Mouse (Mus musculus): Measurements from ENCODE around the gene Cog2. TPM values are rescaled to one million over a fixed set of nuclear protein-coding genes. Genes with fewer than 3 reads are reported as not detected.

Cog2 gene
- polyA plus RNA-seq, 1 experiment from 2014 or later, result 42.6 TPM

DNA sequence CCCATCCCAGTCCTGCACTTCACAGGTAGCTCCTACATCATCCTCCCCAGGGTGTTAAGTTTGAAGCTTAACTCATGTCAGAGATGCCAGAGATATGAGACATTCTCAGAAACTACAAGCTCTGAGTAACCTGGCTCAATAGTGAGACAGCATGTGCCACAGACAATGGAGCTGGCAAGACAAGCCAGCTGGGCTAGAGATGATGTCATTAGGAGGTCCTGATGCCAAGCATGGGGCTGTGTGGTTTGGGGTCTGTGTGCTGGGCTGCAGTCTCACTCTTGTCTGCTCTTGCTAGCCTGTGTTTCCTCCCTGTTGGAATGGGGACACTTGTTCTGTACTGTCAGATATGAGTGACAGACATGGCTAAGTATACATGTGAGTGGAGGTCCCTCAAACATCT lies 14.9 kb upstream of the Cog2 start:
- Histone ChIP-seq H3K9me3 (ENCODE audit: control insufficient read depth, low read length) (no peaks in the 10 kb centered on the region), H3K27ac (ENCODE audit: low read depth, low read length) (no peak overlapping the region), H3K9ac (ENCODE audit: low read length) (no peak overlapping the region), H3K4me3 (ENCODE audit: low read depth, low read length) (no peak overlapping the region), H3K4me2 (ENCODE audit: low read depth) (no peak overlapping the region), H3K36me3 (ENCODE audit: control insufficient read depth, insufficient read depth, low read length) (no peaks in the 10 kb centered on the region), H3K4me1 (ENCODE audit: control insufficient read depth, insufficient read depth, low read length) (no peaks in the 10 kb centered on the region), H3K27me3 (ENCODE audit: control insufficient read depth, insufficient read depth, low read length) (no peaks in the 10 kb centered on the region)
- ATAC-seq (ENCODE audit: insufficient read depth, low FRiP score, low TSS enrichment), result no peak
- DNase-seq (ENCODE audit: low spot score), result no peak

DNA sequence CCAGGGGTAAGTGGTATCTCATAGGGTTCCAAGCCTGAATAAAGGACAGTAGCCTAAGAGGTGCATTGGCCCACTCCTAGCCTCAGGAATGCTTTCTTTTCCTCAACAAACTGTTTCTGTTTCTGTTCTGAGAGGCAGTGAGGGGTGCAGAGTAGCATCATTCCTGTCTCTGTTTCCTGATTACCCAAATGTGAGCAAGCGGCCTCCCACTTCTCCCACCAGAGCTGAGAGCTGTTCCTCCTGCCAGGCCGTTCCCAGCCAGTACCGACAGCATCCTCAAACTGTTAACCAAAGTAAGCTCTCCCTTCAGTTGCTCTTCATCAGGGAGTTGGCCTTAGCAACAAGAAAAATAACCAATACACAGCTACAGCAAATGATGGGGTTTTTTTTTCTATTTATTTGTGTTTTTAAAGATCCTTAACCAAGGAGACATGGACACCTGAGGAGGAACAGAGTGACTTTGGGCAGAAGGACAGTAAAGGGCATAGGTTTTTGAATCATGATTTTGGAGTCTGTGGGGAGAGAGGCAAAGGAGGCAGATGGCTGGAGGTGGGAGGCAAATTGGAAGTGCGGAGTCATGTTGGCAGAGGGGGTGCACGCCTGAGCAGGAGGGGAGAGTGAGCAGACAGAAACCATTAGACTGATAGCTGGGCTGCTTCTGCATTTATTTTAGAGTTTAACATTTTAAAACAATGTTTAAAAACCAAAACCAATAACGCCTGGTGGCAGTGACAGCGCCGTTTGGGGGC lies 12.8 kb upstream of the Cog2 start:
- no peaks in the 10 kb centered on the region for H3K36me3 ChIP-seq (ENCODE audit: control insufficient read depth, insufficient read depth, low read length)
- ATAC-seq (ENCODE audit: insufficient read depth, low FRiP score, low TSS enrichment) (no peak), DNase-seq (ENCODE audit: low spot score) (no peak)
- H3K4me1 ChIP-seq (ENCODE audit: control insufficient read depth, insufficient read depth, low read length), result no peaks in the 10 kb centered on the region
- H3K27ac ChIP-seq (ENCODE audit: low read depth, low read length), result no peak overlapping the region
- no peak overlapping the region for H3K9ac ChIP-seq (ENCODE audit: low read length)
- WGBS, result 76% methylated on average over 8 of the region's 8 CpGs
- no peak overlapping the region for H3K4me2 ChIP-seq (ENCODE audit: low read depth)
- H3K27me3 ChIP-seq (ENCODE audit: control insufficient read depth, insufficient read depth, low read length), result no peaks in the 10 kb centered on the region
- no peaks in the 10 kb centered on the region for H3K9me3 ChIP-seq (ENCODE audit: control insufficient read depth, low read length)
- H3K4me3 ChIP-seq (ENCODE audit: low read depth, low read length), result no peak overlapping the region

DNA sequence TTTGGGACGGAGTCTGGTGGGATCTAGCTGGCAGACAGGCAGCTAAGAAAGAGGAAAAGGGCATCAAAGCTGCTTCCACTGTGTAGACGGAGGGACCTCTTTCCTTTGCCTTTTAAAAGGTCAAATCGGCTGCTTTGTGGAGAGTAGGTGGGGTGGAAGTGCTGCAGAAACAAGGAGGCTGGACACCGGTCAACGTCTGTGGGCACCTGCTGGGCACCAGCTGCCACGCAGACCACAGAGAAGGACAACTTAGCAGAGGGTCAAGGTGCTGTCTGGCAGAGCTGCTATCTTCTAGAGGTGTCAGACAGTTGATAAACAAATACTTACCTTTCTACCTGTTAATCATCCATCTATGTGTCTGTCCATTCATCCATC lies 12.3 kb upstream of the Cog2 start:
- no peak for ATAC-seq (ENCODE audit: insufficient read depth, low FRiP score, low TSS enrichment)
- Histone ChIP-seq H3K9me3 (ENCODE audit: control insufficient read depth, low read length) (no peaks in the 10 kb centered on the region), H3K27ac (ENCODE audit: low read depth, low read length) (no peak overlapping the region), H3K27me3 (ENCODE audit: control insufficient read depth, insufficient read depth, low read length) (no peaks in the 10 kb centered on the region), H3K4me2 (ENCODE audit: low read depth) (no peak overlapping the region), H3K4me1 (ENCODE audit: control insufficient read depth, insufficient read depth, low read length) (no peaks in the 10 kb centered on the region), H3K4me3 (ENCODE audit: low read depth, low read length) (no peak overlapping the region), H3K9ac (ENCODE audit: low read length) (no peak overlapping the region), H3K36me3 (ENCODE audit: control insufficient read depth, insufficient read depth, low read length) (no peaks in the 10 kb centered on the region)
- DNase-seq (ENCODE audit: low spot score), result no peak
- 69% methylated on average over 6 of the region's 6 CpGs for WGBS

DNA sequence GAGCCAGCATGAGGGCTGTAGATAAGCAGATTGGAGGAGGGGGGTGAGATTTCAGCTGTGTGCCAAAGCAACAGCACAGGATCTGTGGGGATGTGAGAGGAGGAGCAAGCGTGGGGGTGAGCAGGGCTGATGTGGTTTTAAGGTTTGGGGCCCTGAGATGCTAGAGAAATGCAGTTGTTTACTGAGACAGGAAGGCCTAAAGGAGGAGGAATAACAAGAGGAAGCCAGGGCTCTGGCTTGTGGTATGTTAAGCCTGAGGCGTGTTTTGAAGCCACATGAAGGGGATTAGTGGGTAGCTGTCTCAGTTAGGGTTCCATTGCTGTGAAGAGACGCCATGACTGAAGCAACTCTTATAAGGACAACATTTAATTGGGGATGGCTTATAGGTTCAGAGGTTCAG lies 11.4 kb upstream of the Cog2 start:
- 82% methylated on average over 3 of the region's 3 CpGs for WGBS
- no peak for ATAC-seq (ENCODE audit: insufficient read depth, low FRiP score, low TSS enrichment)
- DNase-seq (ENCODE audit: low spot score), result no peak

DNA sequence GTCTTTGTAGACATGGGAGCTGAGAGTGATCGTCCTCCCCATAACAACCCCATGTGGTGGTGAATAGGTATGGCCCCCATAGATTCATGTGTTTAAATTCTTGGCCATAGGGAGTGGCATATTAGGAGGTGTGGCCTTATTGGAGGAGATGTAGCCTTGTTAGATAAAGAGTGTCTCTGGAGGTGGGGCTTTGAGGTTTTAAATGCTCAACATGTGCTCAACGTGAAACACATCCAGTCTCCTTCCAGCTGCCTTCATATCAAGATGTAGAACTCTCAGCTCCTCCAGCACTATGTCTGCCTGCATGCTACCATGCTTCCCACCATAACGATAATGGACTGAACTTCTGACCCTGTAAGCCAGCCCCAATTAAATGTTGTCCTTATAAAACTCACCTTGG lies 4.5 kb upstream of the Cog2 start:
- 79% methylated on average over 3 of the region's 3 CpGs for WGBS
- Histone ChIP-seq H3K4me3 (ENCODE audit: low read depth, low read length) (no peak overlapping the region), H3K9me3 (ENCODE audit: control insufficient read depth, low read length) (no peaks in the 10 kb centered on the region), H3K36me3 (ENCODE audit: control insufficient read depth, insufficient read depth, low read length) (no peaks in the 10 kb centered on the region), H3K9ac (ENCODE audit: low read length) (no peak overlapping the region), H3K27ac (ENCODE audit: low read depth, low read length) (no peak overlapping the region), H3K4me2 (ENCODE audit: low read depth) (no peak overlapping the region), H3K27me3 (ENCODE audit: control insufficient read depth, insufficient read depth, low read length) (no peaks in the 10 kb centered on the region), H3K4me1 (ENCODE audit: control insufficient read depth, insufficient read depth, low read length) (no peaks in the 10 kb centered on the region)
- DNase-seq (ENCODE audit: low spot score) (no peak), ATAC-seq (ENCODE audit: insufficient read depth, low FRiP score, low TSS enrichment) (no peak)

More for the DNA sequence above, 11.4 kb upstream of the Cog2 start:
- Histone ChIP-seq H3K9me3 (ENCODE audit: control insufficient read depth, low read length) (no peaks in the 10 kb centered on the region), H3K4me2 (ENCODE audit: low read depth) (no peak overlapping the region), H3K9ac (ENCODE audit: low read length) (no peak overlapping the region), H3K27ac (ENCODE audit: low read depth, low read length) (no peak overlapping the region), H3K27me3 (ENCODE audit: control insufficient read depth, insufficient read depth, low read length) (no peaks in the 10 kb centered on the region), H3K36me3 (ENCODE audit: control insufficient read depth, insufficient read depth, low read length) (no peaks in the 10 kb centered on the region), H3K4me1 (ENCODE audit: control insufficient read depth, insufficient read depth, low read length) (no peaks in the 10 kb centered on the region), H3K4me3 (ENCODE audit: low read depth, low read length) (no peak overlapping the region)

DNA sequence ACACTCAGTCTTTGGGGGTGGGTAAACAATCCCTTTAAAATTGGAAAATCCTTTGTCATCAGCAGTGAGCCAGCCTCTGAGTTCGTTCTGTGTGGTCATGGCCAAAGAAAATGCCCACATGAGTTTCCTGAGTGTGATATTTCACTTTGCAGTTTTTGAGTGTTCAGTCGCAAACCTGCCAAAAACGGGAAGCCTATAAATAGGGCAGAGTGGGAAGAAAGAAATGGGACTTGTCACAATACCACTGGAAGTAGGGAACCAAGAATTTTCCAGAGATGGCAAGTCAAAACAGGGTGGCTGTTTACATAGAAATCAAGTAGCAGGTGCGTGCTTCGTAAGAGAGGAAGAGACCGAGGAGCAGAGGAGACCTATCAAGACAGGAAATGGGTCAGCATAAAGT lies 4.0 kb upstream of the Cog2 start:
- no peak overlapping the region for H3K4me2 ChIP-seq (ENCODE audit: low read depth)
- no peaks in the 10 kb centered on the region for H3K27me3 ChIP-seq (ENCODE audit: control insufficient read depth, insufficient read depth, low read length)
- WGBS, result 75% methylated on average over 6 of the region's 6 CpGs
- H3K9me3 ChIP-seq (ENCODE audit: control insufficient read depth, low read length), result no peaks in the 10 kb centered on the region
- DNase-seq (ENCODE audit: low spot score), result no peak
- ATAC-seq (ENCODE audit: insufficient read depth, low FRiP score, low TSS enrichment), result no peak
- peaks cover 4% of the 10 kb centered on the region for H3K4me1 ChIP-seq (ENCODE audit: control insufficient read depth, insufficient read depth, low read length)
- H3K9ac ChIP-seq (ENCODE audit: low read length), result no peak overlapping the region
- no peak overlapping the region for H3K27ac ChIP-seq (ENCODE audit: low read depth, low read length)
- no peak overlapping the region for H3K4me3 ChIP-seq (ENCODE audit: low read depth, low read length)
- H3K36me3 ChIP-seq (ENCODE audit: control insufficient read depth, insufficient read depth, low read length), result no peaks in the 10 kb centered on the region

DNA sequence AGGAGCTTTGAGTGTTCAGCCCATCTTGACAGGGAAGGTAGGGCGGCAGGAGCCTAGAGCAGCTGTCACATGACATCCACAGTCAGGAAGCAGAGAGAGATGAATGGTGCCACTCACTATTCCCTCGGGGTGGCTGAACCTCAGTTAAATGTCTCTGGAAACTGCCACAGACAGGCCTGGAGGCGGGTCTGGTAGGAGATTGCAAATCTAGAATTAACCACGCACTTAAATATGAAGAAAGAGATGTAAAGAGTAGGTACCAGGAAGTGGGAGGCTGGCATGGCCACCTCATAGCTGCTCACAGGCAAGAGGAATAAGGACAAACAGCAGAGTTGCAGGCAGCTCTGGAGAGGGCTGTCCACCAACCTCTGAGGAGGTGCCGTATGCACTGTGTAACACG lies 3.4 kb upstream of the Cog2 start:
- Histone ChIP-seq H3K27ac (ENCODE audit: low read depth, low read length) (no peak overlapping the region), H3K27me3 (ENCODE audit: control insufficient read depth, insufficient read depth, low read length) (no peaks in the 10 kb centered on the region), H3K9me3 (ENCODE audit: control insufficient read depth, low read length) (no peaks in the 10 kb centered on the region), H3K4me3 (ENCODE audit: low read depth, low read length) (no peak overlapping the region), H3K36me3 (ENCODE audit: control insufficient read depth, insufficient read depth, low read length) (no peaks in the 10 kb centered on the region), H3K4me2 (ENCODE audit: low read depth) (no peak overlapping the region), H3K4me1 (ENCODE audit: control insufficient read depth, insufficient read depth, low read length) (peaks cover 7% of the 10 kb centered on the region), H3K9ac (ENCODE audit: low read length) (no peak overlapping the region)
- no peak for ATAC-seq (ENCODE audit: insufficient read depth, low FRiP score, low TSS enrichment)
- DNase-seq (ENCODE audit: low spot score), result no peak
- 74% methylated on average over 6 of the region's 6 CpGs for WGBS

DNA sequence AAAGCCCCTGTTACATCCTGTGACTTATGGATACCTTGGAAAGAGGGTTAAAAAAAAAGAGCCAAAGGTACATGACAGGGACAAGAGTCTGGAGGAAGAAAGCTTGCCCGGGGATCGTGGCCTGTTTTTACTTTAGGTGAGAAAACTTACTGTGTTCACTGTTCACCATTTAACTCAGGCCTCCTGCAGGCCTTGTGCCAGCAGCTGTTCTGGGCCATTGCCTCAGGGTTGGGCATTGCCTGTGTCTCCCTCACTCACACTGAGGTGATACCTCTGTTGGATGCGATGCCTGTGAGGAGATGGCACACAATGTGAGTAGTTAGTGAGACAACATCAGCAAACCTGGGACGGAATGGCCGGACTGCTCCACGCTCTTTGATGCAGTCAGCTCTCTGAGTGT lies 1.4 kb downstream of the Cog2 start:
- H3K9me3 ChIP-seq (ENCODE audit: control insufficient read depth, low read length), result no peaks in the 10 kb centered on the region
- H3K4me1 ChIP-seq (ENCODE audit: control insufficient read depth, insufficient read depth, low read length), result peaks cover 7% of the 10 kb centered on the region
- H3K36me3 ChIP-seq (ENCODE audit: control insufficient read depth, insufficient read depth, low read length), result peaks cover 2% of the 10 kb centered on the region; the same call in 1 of the 2 replicates
- DNase-seq (ENCODE audit: low spot score), result no peak
- no peak overlapping the region for H3K4me2 ChIP-seq (ENCODE audit: low read depth)
- ATAC-seq (ENCODE audit: insufficient read depth, low FRiP score, low TSS enrichment), result no peak
- H3K4me3 ChIP-seq (ENCODE audit: low read depth, low read length), result peak overlapping the region; percentile 81
- no peak overlapping the region for H3K27ac ChIP-seq (ENCODE audit: low read depth, low read length)
- WGBS, result 90% methylated on average over 6 of the region's 6 CpGs
- H3K9ac ChIP-seq (ENCODE audit: low read length), result no peak overlapping the region; the same call in 1 of the 2 replicates
- no peaks in the 10 kb centered on the region for H3K27me3 ChIP-seq (ENCODE audit: control insufficient read depth, insufficient read depth, low read length)

DNA sequence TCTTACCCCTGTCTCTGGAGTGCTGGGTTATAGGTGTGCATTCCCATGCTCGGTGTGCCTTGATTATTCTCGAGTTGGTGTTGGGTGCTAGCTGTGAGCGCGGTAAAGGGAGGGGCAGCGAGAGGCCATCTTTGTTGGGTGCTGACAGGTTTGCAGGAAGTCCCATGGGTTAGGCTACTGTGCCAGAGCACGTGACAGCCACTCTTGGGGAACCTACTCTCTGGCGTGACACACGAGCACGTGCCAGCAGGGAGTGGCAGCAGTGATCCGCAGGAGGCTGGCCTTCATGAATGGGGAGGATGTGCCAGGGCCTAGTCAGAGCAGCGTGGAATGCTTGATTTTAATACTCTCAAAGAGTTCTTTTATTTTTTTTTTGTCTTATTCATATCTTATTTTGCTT lies 5.7 kb downstream of the Cog2 start:
- no peaks in the 10 kb centered on the region for H3K27me3 ChIP-seq (ENCODE audit: control insufficient read depth, insufficient read depth, low read length)
- DNase-seq (ENCODE audit: low spot score), result no peak
- H3K4me2 ChIP-seq (ENCODE audit: low read depth), result no peak overlapping the region
- no peak overlapping the region for H3K9ac ChIP-seq (ENCODE audit: low read length)
- no peaks in the 10 kb centered on the region for H3K9me3 ChIP-seq (ENCODE audit: control insufficient read depth, low read length)
- 94% methylated on average over 11 of the region's 11 CpGs for WGBS
- H3K36me3 ChIP-seq (ENCODE audit: control insufficient read depth, insufficient read depth, low read length), result peaks cover 4% of the 10 kb centered on the region
- peaks cover 6% of the 10 kb centered on the region for H3K4me1 ChIP-seq (ENCODE audit: control insufficient read depth, insufficient read depth, low read length)
- H3K4me3 ChIP-seq (ENCODE audit: low read depth, low read length), result no peak overlapping the region
- no peak for ATAC-seq (ENCODE audit: insufficient read depth, low FRiP score, low TSS enrichment)
- no peak overlapping the region for H3K27ac ChIP-seq (ENCODE audit: low read depth, low read length)

Data from neural tube, embryonic 11.5 days (tissue).